Mouse (Mus musculus): ENCODE results near the gene Ralgps2. TPM values are rescaled to one million over a fixed set of nuclear protein-coding genes. Genes with fewer than 3 reads are reported as not detected.

The Ralgps2 gene
- total RNA-seq, 2 experiments from 2014 or later, result 43.3 to 54.7 TPM

- intact Hi-C loops (cut with DNase I), result no loop called here
- DNase-seq (ENCODE audit: low spot score in 2 of 2), result no peak
Measured at GRCm38 (mm10) chr1:156914942-156915341, 24.5 kb downstream of the Ralgps2 start.

- intact Hi-C loops (cut with DNase I), result no loop called here
- DNase-seq (ENCODE audit: low spot score in 2 of 2), result no peak
Measured at GRCm38 (mm10) chr1:156913190-156913589, 26.2 kb downstream of the Ralgps2 start.

GRCm38 (mm10) chr1:156910948-156911347 lies 28.5 kb downstream of the Ralgps2 start:
- intact Hi-C loops (cut with DNase I), result no loop called here
- no peak for DNase-seq (ENCODE audit: low spot score in 2 of 2)

- intact Hi-C loops (cut with DNase I), result loop anchor here (5.0 kb wide), 1 partner anchor 168 kb away; no protein-coding TSS in a partner anchor
- no peak for DNase-seq (ENCODE audit: low spot score in 2 of 2)
Measured at GRCm38 (mm10) chr1:156909866-156910265, 29.6 kb downstream of the Ralgps2 start.

- intact Hi-C loops (cut with DNase I), result loop anchor here (5.0 kb wide), 1 partner anchor 167 kb away; no protein-coding TSS in a partner anchor
- DNase-seq (ENCODE audit: low spot score in 2 of 2), result no peak
Measured at GRCm38 (mm10) chr1:156909265-156909664, 30.2 kb downstream of the Ralgps2 start.

- intact Hi-C loops (cut with DNase I), result loop anchor here (5.0 kb wide), 1 partner anchor 163 kb away; no protein-coding TSS in a partner anchor
- no peak for DNase-seq (ENCODE audit: low spot score in 2 of 2)
Measured at GRCm38 (mm10) chr1:156905660-156906059, 33.8 kb downstream of the Ralgps2 start.

GRCm38 (mm10) chr1:156903899-156904298 lies 35.5 kb downstream of the Ralgps2 start:
- no peak for DNase-seq (ENCODE audit: low spot score in 2 of 2)
- intact Hi-C loops (cut with DNase I), result no loop called here

- intact Hi-C loops (cut with DNase I), result no loop called here
- no peak for DNase-seq (ENCODE audit: low spot score in 2 of 2)
Measured at GRCm38 (mm10) chr1:156901689-156902088, 37.7 kb downstream of the Ralgps2 start.

GRCm38 (mm10) chr1:156891561-156891960 lies 47.9 kb downstream of the Ralgps2 start:
- no peak for DNase-seq (ENCODE audit: low spot score in 2 of 2)
- intact Hi-C loops (cut with DNase I), result no loop called here

GRCm38 (mm10) chr1:156888830-156889229 lies 50.6 kb downstream of the Ralgps2 start:
- DNase-seq (ENCODE audit: low spot score in 2 of 2), result no peak
- intact Hi-C loops (cut with DNase I), result loop anchor here (5.0 kb wide), 1 partner anchor 147 kb away; no protein-coding TSS in a partner anchor

GRCm38 (mm10) chr1:156885879-156886278 lies 53.5 kb downstream of the Ralgps2 start:
- intact Hi-C loops (cut with DNase I), result loop anchor here (5.0 kb wide), 1 partner anchor 144 kb away; no protein-coding TSS in a partner anchor
- DNase-seq (ENCODE audit: low spot score in 2 of 2), result no peak

- intact Hi-C loops (cut with DNase I), result loop anchor here (5.0 kb wide), 1 partner anchor 142 kb away; no protein-coding TSS in a partner anchor
Measured at GRCm38 (mm10) chr1:156884782-156885181, 54.6 kb downstream of the Ralgps2 start.

GRCm38 (mm10) chr1:156870616-156871015 lies 68.8 kb downstream of the Ralgps2 start:
- intact Hi-C loops (cut with DNase I), result no loop called here
- no peak for DNase-seq (ENCODE audit: low spot score in 2 of 2)

More at GRCm38 (mm10) chr1:156884782-156885181, 54.6 kb downstream of the Ralgps2 start:
- DNase-seq (ENCODE audit: low spot score in 2 of 2), result no peak

- no peak for DNase-seq (ENCODE audit: low spot score in 2 of 2)
- intact Hi-C loops (cut with DNase I), result no loop called here
Measured at GRCm38 (mm10) chr1:156870028-156870427, 69.4 kb downstream of the Ralgps2 start.

GRCm38 (mm10) chr1:156864240-156864639 lies 75.2 kb downstream of the Ralgps2 start:
- peak; percentile 35 to 65 for DNase-seq (ENCODE audit: low spot score in 2 of 2)
- intact Hi-C loops (cut with DNase I), result no loop called here

- intact Hi-C loops (cut with DNase I), result no loop called here
- DNase-seq (ENCODE audit: low spot score in 2 of 2), result no peak
Measured at GRCm38 (mm10) chr1:156863726-156864125, 75.7 kb downstream of the Ralgps2 start.

GRCm38 (mm10) chr1:156861475-156862043 lies 77.9 kb downstream of the Ralgps2 start:
- intact Hi-C loops (cut with DNase I), result no loop called here
- no peak for DNase-seq (ENCODE audit: low spot score in 2 of 2)

- intact Hi-C loops (cut with DNase I), result no loop called here
- DNase-seq (ENCODE audit: low spot score in 2 of 2), result no peak
Measured at GRCm38 (mm10) chr1:156860266-156860665, 79.2 kb downstream of the Ralgps2 start.

- intact Hi-C loops (cut with DNase I), result no loop called here
Measured at GRCm38 (mm10) chr1:156859711-156860250, 79.6 kb downstream of the Ralgps2 start.

GRCm38 (mm10) chr1:156859156-156859555 lies 80.3 kb downstream of the Ralgps2 start:
- DNase-seq (ENCODE audit: low spot score in 2 of 2), result no peak
- intact Hi-C loops (cut with DNase I), result no loop called here

More at GRCm38 (mm10) chr1:156859711-156860250, 79.6 kb downstream of the Ralgps2 start:
- no peak for DNase-seq (ENCODE audit: low spot score in 2 of 2)

GRCm38 (mm10) chr1:156856666-156857065 lies 82.8 kb downstream of the Ralgps2 start:
- intact Hi-C loops (cut with DNase I), result no loop called here
- no peak for DNase-seq (ENCODE audit: low spot score in 2 of 2)
